Mouse (Mus musculus): Measurements from ENCODE around the gene Cdh15. TPM values are rescaled to one million over a fixed set of nuclear protein-coding genes. Genes with fewer than 3 reads are reported as not detected.

The Cdh15 gene
- polyA plus RNA-seq, 1 experiment from 2014 or later, result 0.36 TPM

- WGBS, result 60% methylated on average over 3 of the region's 3 CpGs
- Histone ChIP-seq H3K27me3 (replicated peaks) (peaks cover 33% of the 10 kb centered on the region), H3K9ac (no peak overlapping the region)
Measured at GRCm38 (mm10) chr8:122844161-122844560, 3.6 kb upstream of the Cdh15 start.

GRCm38 (mm10) chr8:122845662-122846061 is 2.1 kb upstream of the Cdh15 start:
- Histone ChIP-seq H3K4me2 (no peak overlapping the region), H3K4me1 (replicated peaks) (peaks cover 15% of the 10 kb centered on the region), H3K27ac (ENCODE audit: poor library complexity, severe bottlenecking) (no peak overlapping the region), H3K9me3 (replicated peaks) (no peaks in the 10 kb centered on the region), H3K4me3 (no peak overlapping the region), H3K9ac (no peak overlapping the region), H3K27me3 (replicated peaks) (peaks cover 35% of the 10 kb centered on the region), H3K36me3 (no peaks in the 10 kb centered on the region)
- ATAC-seq (ENCODE audit: insufficient number of reproducible peaks, low FRiP score), result no peak
- 61% methylated on average over 4 of the region's 4 CpGs for WGBS

More at GRCm38 (mm10) chr8:122844161-122844560, 3.6 kb upstream of the Cdh15 start:
- Histone ChIP-seq H3K4me1 (replicated peaks) (peaks cover 18% of the 10 kb centered on the region), H3K4me3 (no peak overlapping the region), H3K27ac (ENCODE audit: poor library complexity, severe bottlenecking) (no peak overlapping the region), H3K4me2 (no peak overlapping the region), H3K36me3 (no peaks in the 10 kb centered on the region), H3K9me3 (replicated peaks) (no peaks in the 10 kb centered on the region)
- ATAC-seq (ENCODE audit: insufficient number of reproducible peaks, low FRiP score), result no peak

GRCm38 (mm10) chr8:122849152-122849910 is 1.6 kb downstream of the Cdh15 start:
- Histone ChIP-seq H3K4me3 (no peak overlapping the region), H3K4me1 (replicated peaks) (peaks cover 23% of the 10 kb centered on the region), H3K36me3 (no peaks in the 10 kb centered on the region), H3K27me3 (replicated peaks) (peaks cover 55% of the 10 kb centered on the region), H3K27ac (ENCODE audit: poor library complexity, severe bottlenecking) (no peak overlapping the region), H3K9me3 (replicated peaks) (no peaks in the 10 kb centered on the region), H3K4me2 (no peak overlapping the region), H3K9ac (no peak overlapping the region)
- WGBS, result 65% methylated on average over 7 of the region's 11 CpGs
- no peak for ATAC-seq (ENCODE audit: insufficient number of reproducible peaks, low FRiP score)

GRCm38 (mm10) chr8:122850641-122851240 is 3.0 kb downstream of the Cdh15 start:
- Histone ChIP-seq H3K36me3 (no peaks in the 10 kb centered on the region), H3K9me3 (replicated peaks) (no peaks in the 10 kb centered on the region), H3K4me2 (no peak overlapping the region), H3K4me1 (replicated peaks) (peaks cover 21% of the 10 kb centered on the region), H3K4me3 (no peak overlapping the region), H3K9ac (no peak overlapping the region), H3K27me3 (replicated peaks) (peaks cover 61% of the 10 kb centered on the region), H3K27ac (ENCODE audit: poor library complexity, severe bottlenecking) (no peak overlapping the region)
- ATAC-seq (ENCODE audit: insufficient number of reproducible peaks, low FRiP score), result no peak
- WGBS, result 59% methylated on average over 3 of the region's 3 CpGs

GRCm38 (mm10) chr8:122851692-122852545 is 4.2 kb downstream of the Cdh15 start:
- ATAC-seq (ENCODE audit: insufficient number of reproducible peaks, low FRiP score), result no peak
- Histone ChIP-seq H3K27me3 (replicated peaks) (peaks cover 57% of the 10 kb centered on the region), H3K4me3 (no peak overlapping the region), H3K36me3 (no peaks in the 10 kb centered on the region), H3K9me3 (replicated peaks) (no peaks in the 10 kb centered on the region), H3K4me2 (no peak overlapping the region), H3K27ac (ENCODE audit: poor library complexity, severe bottlenecking) (no peak overlapping the region), H3K4me1 (replicated peaks) (peaks cover 15% of the 10 kb centered on the region), H3K9ac (no peak overlapping the region)
- 82% methylated on average over 12 of the region's 12 CpGs for WGBS

GRCm38 (mm10) chr8:122852546-122852905 is 4.8 kb downstream of the Cdh15 start:
- no peak overlapping the region for H3K27ac ChIP-seq (ENCODE audit: poor library complexity, severe bottlenecking)
- H3K36me3 ChIP-seq, result no peaks in the 10 kb centered on the region
- H3K4me1 ChIP-seq (replicated peaks), result peaks cover 15% of the 10 kb centered on the region
- H3K9ac ChIP-seq, result no peak overlapping the region
- H3K27me3 ChIP-seq (replicated peaks), result peaks cover 56% of the 10 kb centered on the region
- H3K4me3 ChIP-seq, result no peak overlapping the region
- no peak overlapping the region for H3K4me2 ChIP-seq
- no peaks in the 10 kb centered on the region for H3K9me3 ChIP-seq (replicated peaks)
- WGBS, result 52% methylated on average over 1 of the region's 1 CpGs
- no peak for ATAC-seq (ENCODE audit: insufficient number of reproducible peaks, low FRiP score)

- Histone ChIP-seq H3K9me3 (replicated peaks) (no peaks in the 10 kb centered on the region), H3K36me3 (no peaks in the 10 kb centered on the region), H3K27ac (ENCODE audit: poor library complexity, severe bottlenecking) (no peak overlapping the region), H3K9ac (0 out of 2 replicates have a peak overlapping the region, but pooled peaks have one; percentile 21), H3K4me2 (peak overlapping the region; percentile 24; the same call in 1 of the 2 replicates), H3K27me3 (replicated peaks) (peaks cover 55% of the 10 kb centered on the region), H3K4me1 (replicated peaks) (peaks cover 9% of the 10 kb centered on the region), H3K4me3 (no peak overlapping the region)
- 30% methylated on average over 11 of the region's 11 CpGs for WGBS
- ATAC-seq (ENCODE audit: insufficient number of reproducible peaks, low FRiP score), result no peak
Measured at GRCm38 (mm10) chr8:122853340-122853771, 5.6 kb downstream of the Cdh15 start.

- H3K4me3 ChIP-seq, result no peak overlapping the region
- H3K9me3 ChIP-seq (replicated peaks), result no peaks in the 10 kb centered on the region
- no peak overlapping the region for H3K27ac ChIP-seq (ENCODE audit: poor library complexity, severe bottlenecking)
- H3K27me3 ChIP-seq (replicated peaks), result peaks cover 45% of the 10 kb centered on the region
- no peak overlapping the region for H3K9ac ChIP-seq
- peaks cover 7% of the 10 kb centered on the region for H3K4me1 ChIP-seq (replicated peaks)
- no peaks in the 10 kb centered on the region for H3K36me3 ChIP-seq
- H3K4me2 ChIP-seq, result no peak overlapping the region
- ATAC-seq (ENCODE audit: insufficient number of reproducible peaks, low FRiP score), result no peak
- 70% methylated on average over 7 of the region's 7 CpGs for WGBS
Measured at GRCm38 (mm10) chr8:122854388-122854787, 6.6 kb downstream of the Cdh15 start.

GRCm38 (mm10) chr8:122855123-122855522 is 7.4 kb downstream of the Cdh15 start:
- H3K27ac ChIP-seq (ENCODE audit: poor library complexity, severe bottlenecking), result no peak overlapping the region
- H3K4me2 ChIP-seq, result no peak overlapping the region
- H3K4me1 ChIP-seq (replicated peaks), result peaks cover 7% of the 10 kb centered on the region
- H3K9me3 ChIP-seq (replicated peaks), result no peaks in the 10 kb centered on the region
- WGBS, result 78% methylated on average over 4 of the region's 4 CpGs
- no peak for ATAC-seq (ENCODE audit: insufficient number of reproducible peaks, low FRiP score)
- peaks cover 41% of the 10 kb centered on the region for H3K27me3 ChIP-seq (replicated peaks)
- no peak overlapping the region for H3K4me3 ChIP-seq
- H3K36me3 ChIP-seq, result no peaks in the 10 kb centered on the region
- H3K9ac ChIP-seq, result no peak overlapping the region

- no peak for ATAC-seq (ENCODE audit: insufficient number of reproducible peaks, low FRiP score)
- Histone ChIP-seq H3K4me1 (replicated peaks) (peaks cover 7% of the 10 kb centered on the region), H3K36me3 (no peaks in the 10 kb centered on the region), H3K27ac (ENCODE audit: poor library complexity, severe bottlenecking) (no peak overlapping the region), H3K4me2 (no peak overlapping the region), H3K9me3 (replicated peaks) (no peaks in the 10 kb centered on the region), H3K9ac (no peak overlapping the region), H3K4me3 (no peak overlapping the region), H3K27me3 (replicated peaks) (peaks cover 34% of the 10 kb centered on the region)
- 71% methylated on average over 8 of the region's 8 CpGs for WGBS
Measured at GRCm38 (mm10) chr8:122856288-122856687, 8.5 kb downstream of the Cdh15 start.

- Histone ChIP-seq H3K27ac (ENCODE audit: poor library complexity, severe bottlenecking) (no peak overlapping the region), H3K4me1 (replicated peaks) (no peaks in the 10 kb centered on the region), H3K4me3 (no peak overlapping the region), H3K4me2 (no peak overlapping the region), H3K9ac (no peak overlapping the region), H3K27me3 (replicated peaks) (peaks cover 4% of the 10 kb centered on the region), H3K9me3 (replicated peaks) (peaks cover 9% of the 10 kb centered on the region), H3K36me3 (no peaks in the 10 kb centered on the region)
- ATAC-seq (ENCODE audit: insufficient number of reproducible peaks, low FRiP score), result no peak
- WGBS, result 53% methylated on average over 13 of the region's 13 CpGs
Measured at GRCm38 (mm10) chr8:122859843-122860242, 12.1 kb downstream of the Cdh15 start.

All from heart, embryonic 12.5 days (tissue).